Mouse (Mus musculus): ENCODE results near the gene Naa38. TPM values are rescaled to one million over a fixed set of nuclear protein-coding genes. Genes with fewer than 3 reads are reported as not detected.

Naa38 gene
- polyA plus RNA-seq, 1 experiment, result 84.1 TPM

- TF ChIP-seq CTCF (IDR thresholded peaks at IDR 0.05; ENCODE audit: borderline replicate concordance, extremely low read depth, insufficient read depth, insufficient read length) (no peak), POLR2A (IDR thresholded peaks at IDR 0.05; ENCODE audit: borderline replicate concordance, extremely low read depth, insufficient read depth, insufficient read length, poor library complexity, severe bottlenecking) (no peak)
- DNase-seq (ENCODE audit: low read depth), result peak; percentile 47
Observed at GRCm38 (mm10) chr11:69410310-69411072, 15.2 kb downstream of the Naa38 start.

GRCm38 (mm10) chr11:69411073-69411535 is 15.8 kb downstream of the Naa38 start:
- TF ChIP-seq CTCF (IDR thresholded peaks at IDR 0.05; ENCODE audit: borderline replicate concordance, extremely low read depth, insufficient read depth, insufficient read length), result no peak
- no peak for TF ChIP-seq POLR2A (IDR thresholded peaks at IDR 0.05; ENCODE audit: borderline replicate concordance, extremely low read depth, insufficient read depth, insufficient read length, poor library complexity, severe bottlenecking)
- peak; percentile 99 for DNase-seq (ENCODE audit: low read depth)

GRCm38 (mm10) chr11:69411538-69412203 is 16.4 kb downstream of the Naa38 start:
- DNase-seq (ENCODE audit: low read depth), result peak; percentile 78
- TF ChIP-seq POLR2A (IDR thresholded peaks at IDR 0.05; ENCODE audit: borderline replicate concordance, extremely low read depth, insufficient read depth, insufficient read length, poor library complexity, severe bottlenecking) (no peak), CTCF (IDR thresholded peaks at IDR 0.05; ENCODE audit: borderline replicate concordance, extremely low read depth, insufficient read depth, insufficient read length) (no peak)

GRCm38 (mm10) chr11:69412548-69412947 is 17.3 kb downstream of the Naa38 start:
- TF ChIP-seq CTCF (IDR thresholded peaks at IDR 0.05; ENCODE audit: borderline replicate concordance, extremely low read depth, insufficient read depth, insufficient read length) (no peak), POLR2A (IDR thresholded peaks at IDR 0.05; ENCODE audit: borderline replicate concordance, extremely low read depth, insufficient read depth, insufficient read length, poor library complexity, severe bottlenecking) (no peak)
- DNase-seq (ENCODE audit: low read depth), result no peak

- TF ChIP-seq CTCF (IDR thresholded peaks at IDR 0.05; ENCODE audit: borderline replicate concordance, extremely low read depth, insufficient read depth, insufficient read length) (no peak), POLR2A (IDR thresholded peaks at IDR 0.05; ENCODE audit: borderline replicate concordance, extremely low read depth, insufficient read depth, insufficient read length, poor library complexity, severe bottlenecking) (no peak)
- DNase-seq (ENCODE audit: low read depth), result peak; percentile 93
Observed at GRCm38 (mm10) chr11:69413221-69414181, 18.2 kb downstream of the Naa38 start, which contains the start of gene Kdm6b. Gene Kdm6b, minus strand, starts transcription at chr11:69413675.

- DNase-seq (ENCODE audit: low read depth), result no peak
Observed at GRCm38 (mm10) chr11:69414421-69415326, 19.4 kb downstream of the Naa38 start.

GRCm38 (mm10) chr11:69415327-69415667 is 20.0 kb downstream of the Naa38 start:
- peak; percentile 92 for DNase-seq (ENCODE audit: low read depth)
- TF ChIP-seq POLR2A (IDR thresholded peaks at IDR 0.05; ENCODE audit: borderline replicate concordance, extremely low read depth, insufficient read depth, insufficient read length, poor library complexity, severe bottlenecking) (0 out of 2 replicates have a peak, but pooled peaks have one; percentile 13), CTCF (IDR thresholded peaks at IDR 0.05; ENCODE audit: borderline replicate concordance, extremely low read depth, insufficient read depth, insufficient read length) (no peak)

More at GRCm38 (mm10) chr11:69414421-69415326, 19.4 kb downstream of the Naa38 start:
- no peak for TF ChIP-seq POLR2A (IDR thresholded peaks at IDR 0.05; ENCODE audit: borderline replicate concordance, extremely low read depth, insufficient read depth, insufficient read length, poor library complexity, severe bottlenecking)
- no peak for TF ChIP-seq CTCF (IDR thresholded peaks at IDR 0.05; ENCODE audit: borderline replicate concordance, extremely low read depth, insufficient read depth, insufficient read length)

- TF ChIP-seq POLR2A (IDR thresholded peaks at IDR 0.05; ENCODE audit: borderline replicate concordance, extremely low read depth, insufficient read depth, insufficient read length, poor library complexity, severe bottlenecking) (peak; percentile 58; the same call in 1 of the 2 replicates), CTCF (IDR thresholded peaks at IDR 0.05; ENCODE audit: borderline replicate concordance, extremely low read depth, insufficient read depth, insufficient read length) (no peak)
- peak; percentile 97 for DNase-seq (ENCODE audit: low read depth)
Observed at GRCm38 (mm10) chr11:69415668-69416451, 20.6 kb downstream of the Naa38 start.

- no peak for DNase-seq (ENCODE audit: low read depth)
- no peak for TF ChIP-seq CTCF (IDR thresholded peaks at IDR 0.05; ENCODE audit: borderline replicate concordance, extremely low read depth, insufficient read depth, insufficient read length)
- TF ChIP-seq POLR2A (IDR thresholded peaks at IDR 0.05; ENCODE audit: borderline replicate concordance, extremely low read depth, insufficient read depth, insufficient read length, poor library complexity, severe bottlenecking), result no peak
Observed at GRCm38 (mm10) chr11:69416509-69416908, 21.2 kb downstream of the Naa38 start.
